ENCODE assay signal across 7 mouse cellular contexts in genomic region chr5:52669426-52670191, GRCm38 (mm10). TPM values are rescaled to one million over a fixed set of nuclear protein-coding genes. Genes with fewer than 3 reads are reported as not detected.
DNase-seq lines count a peak whose midpoint lies in the region; ATAC-seq lines count a peak whose summit lies in the region.

Gene Sepsecs (minus strand): TSS chr5:52669708.

- H3K9ac ChIP-seq in embryonic facial prominence, embryonic 11.5 days (replicated peaks; ENCODE audit: low read length) = peak within 1 kb of the TSS; percentile 80
- peak within 1 kb of the TSS; percentile 87 for H3K9ac ChIP-seq in midbrain, embryonic 13.5 days (replicated peaks)

- ATAC-seq in embryonic facial prominence, embryonic 11.5 days (replicated peaks; ENCODE audit: insufficient number of reproducible peaks, low FRiP score, low TSS enrichment, low read depth) = peak; percentile 97
- ATAC-seq in granulocyte monocyte progenitor cell, adult 5-6 weeks (replicated peaks; ENCODE audit: poor library complexity, severe bottlenecking) = peak; percentile 97
- peak; percentile 98 for ATAC-seq in midbrain, embryonic 13.5 days

- no peaks in the 10 kb centered on the region for H3K9me3 ChIP-seq in embryonic facial prominence, embryonic 11.5 days (replicated peaks; ENCODE audit: control insufficient read depth, low read length)
- no peaks in the 10 kb centered on the region for H3K9me3 ChIP-seq in limb, embryonic 10.5 days (replicated peaks)
- H3K9me3 ChIP-seq in midbrain, embryonic 13.5 days = no peaks in the 10 kb centered on the region

- DNase-seq in adrenal gland, postnatal 14 days = peak; percentile 95
- peak; percentile 93 for DNase-seq in embryonic facial prominence, embryonic 11.5 days (ENCODE audit: low spot score)
- DNase-seq in kidney, adult 11 months = peak; percentile 89
- DNase-seq in limb, embryonic 10.5 days (ENCODE audit: low spot score) = peak; percentile 95
- peak; percentile 84 for DNase-seq in spleen, adult 12 weeks (ENCODE audit: low spot score)

- H3K27me3 ChIP-seq in embryonic facial prominence, embryonic 11.5 days (ENCODE audit: control insufficient read depth, insufficient read depth, low read length) = no peaks in the 10 kb centered on the region
- no peaks in the 10 kb centered on the region for H3K27me3 ChIP-seq in limb, embryonic 10.5 days (ENCODE audit: low read depth, poor library complexity, severe bottlenecking)
- H3K27me3 ChIP-seq in midbrain, embryonic 13.5 days = no peaks in the 10 kb centered on the region

- no peak within 1 kb of the TSS for H3K27ac ChIP-seq in embryonic facial prominence, embryonic 11.5 days (replicated peaks; ENCODE audit: low read depth, low read length)
- H3K27ac ChIP-seq in limb, embryonic 10.5 days = peak within 1 kb of the TSS; percentile 85
- peak within 1 kb of the TSS; percentile 56 for H3K27ac ChIP-seq in midbrain, embryonic 13.5 days

- H3K4me3 ChIP-seq in embryonic facial prominence, embryonic 11.5 days (ENCODE audit: low read depth, low read length) = peak within 1 kb of the TSS; percentile 78
- H3K4me3 ChIP-seq in limb, embryonic 10.5 days = peak within 1 kb of the TSS; percentile 89
- peak within 1 kb of the TSS; percentile 76 for H3K4me3 ChIP-seq in midbrain, embryonic 13.5 days (replicated peaks)

- 4% methylated on average over 54 of the region's 56 CpGs for WGBS in embryonic facial prominence, embryonic 11.5 days
- 4% methylated on average over 56 of the region's 56 CpGs for WGBS in limb, embryonic 10.5 days
- WGBS in midbrain, embryonic 13.5 days = 4% methylated on average over 56 of the region's 56 CpGs

- no peaks in the 10 kb centered on the region for H3K4me1 ChIP-seq in embryonic facial prominence, embryonic 11.5 days (ENCODE audit: control insufficient read depth, insufficient read depth, low read length)
- H3K4me1 ChIP-seq in limb, embryonic 10.5 days = peaks cover 6% of the 10 kb centered on the region
- peaks cover 15% of the 10 kb centered on the region for H3K4me1 ChIP-seq in midbrain, embryonic 13.5 days (replicated peaks)

- peak within 1 kb of the TSS; percentile 59 for H3K4me2 ChIP-seq in embryonic facial prominence, embryonic 11.5 days (ENCODE audit: low read depth, low read length)
- H3K4me2 ChIP-seq in midbrain, embryonic 13.5 days (replicated peaks) = peak within 1 kb of the TSS; percentile 68

- H3K36me3 ChIP-seq in embryonic facial prominence, embryonic 11.5 days (replicated peaks; ENCODE audit: control insufficient read depth, insufficient read depth, low read depth, low read length) = no peaks in the 10 kb centered on the region
- peaks cover 7% of the 10 kb centered on the region; the same call in 1 of the 2 replicates for H3K36me3 ChIP-seq in limb, embryonic 10.5 days
- H3K36me3 ChIP-seq in midbrain, embryonic 13.5 days = peaks cover 3% of the 10 kb centered on the region; the same call in 1 of the 2 replicates

RNA-seq across cellular contexts. Expression of gene Sepsecs, which starts in this region (rescaled TPM):
- 16.6 and 19.2 TPM in 2 replicates for total RNA-seq in adrenal gland, postnatal 14 days (2021)
- polyA plus RNA-seq in embryonic facial prominence, embryonic 11.5 days (2014; fragmentation: Nextera tagmentation; extraction: Ambion mirVana) = 7.5 and 8.0 TPM in 2 replicates
- 11.6 and 21.4 TPM in 2 replicates for total RNA-seq in granulocyte monocyte progenitor cell, adult 5-6 weeks (2014; fragmentation: Nextera tagmentation)
- 13.7 and 17.9 TPM in 2 replicates for total RNA-seq in granulocyte monocyte progenitor cell, adult 5-6 weeks (2017)
- 7.1 and 8.2 TPM in 2 replicates for polyA plus RNA-seq in limb, embryonic 10.5 days (2016; fragmentation: Nextera tagmentation; extraction: Ambion mirVana)
- 8.0 and 8.3 TPM in 2 replicates for polyA plus RNA-seq in midbrain, embryonic 13.5 days (2015; fragmentation: Nextera tagmentation; extraction: Ambion mirVana)
